Comparison of ENCODE assay signal across 8 mouse cellular contexts in genomic region chr7:127708207-127709078, GRCm38 (mm10). TPM values are rescaled to one million over a fixed set of nuclear protein-coding genes. Genes with fewer than 3 reads are reported as not detected.
DNase-seq lines count a peak whose midpoint lies in the region; ATAC-seq and TF ChIP-seq lines count a peak whose summit lies in the region.

Gene Bcl7c (minus strand): TSS chr7:127708933.

- TF ChIP-seq POLR2A in cerebellum, adult 2 months (IDR thresholded peaks at IDR 0.05; ENCODE audit: borderline replicate concordance, insufficient read depth, low read length) = peak; percentile 27; the same call in 1 of the 2 replicates
- TF ChIP-seq POLR2A in olfactory bulb, adult 2 months (IDR thresholded peaks at IDR 0.05; ENCODE audit: insufficient read depth, low read depth, low read length) = no peak; the same call in 1 of the 2 replicates
- TF ChIP-seq POLR2A in thymus, adult 2 months (IDR thresholded peaks at IDR 0.05; ENCODE audit: control insufficient read depth, extremely low read depth, insufficient read depth, low read length, poor library complexity) = no peak; the same call in 1 of the 2 replicates

- peak; percentile 97 for DNase-seq in MN1 (ENCODE audit: low spot score)
- DNase-seq in cerebellum, adult 2 months = peak; percentile 85 to 88
- peak; percentile 91 for DNase-seq in forebrain, postnatal 0 days
- DNase-seq in heart, postnatal 36 days = peak; percentile 88 to 91
- DNase-seq in layer of hippocampus, adult 8-10 months (ENCODE audit: low spot score in 2 of 2) = peak; percentile 83 to 84
- peak; percentile 83 for DNase-seq in thymus, adult 2 months

- peak within 1 kb of the TSS; percentile 68 for H3K4me2 ChIP-seq in forebrain, postnatal 0 days (ENCODE audit: low read depth)
- H3K4me2 ChIP-seq in lung, embryonic 15.5 days = peak within 1 kb of the TSS; percentile 86

- H3K9me3 ChIP-seq in forebrain, postnatal 0 days (ENCODE audit: low read length) = no peaks in the 10 kb centered on the region
- no peaks in the 10 kb centered on the region for H3K9me3 ChIP-seq in lung, embryonic 15.5 days

- H3K27me3 ChIP-seq in cerebellum, adult 2 months (ENCODE audit: control insufficient read depth, insufficient read depth, low read length) = no peaks in the 10 kb centered on the region
- no peaks in the 10 kb centered on the region for H3K27me3 ChIP-seq in forebrain, postnatal 0 days (ENCODE audit: insufficient read depth, low read length)
- H3K27me3 ChIP-seq in lung, embryonic 15.5 days = no peaks in the 10 kb centered on the region
- H3K27me3 ChIP-seq in thymus, adult 2 months (ENCODE audit: control insufficient read depth, insufficient read depth, low read length) = no peaks in the 10 kb centered on the region

- WGBS in cerebellum, adult 2 months = 1% methylated on average over 87 of the region's 90 CpGs
- WGBS in forebrain, postnatal 0 days = under 1% methylated on average over 60 of the region's 90 CpGs
- WGBS in lung, embryonic 15.5 days = under 1% methylated on average over 85 of the region's 90 CpGs
- WGBS in olfactory bulb, adult 2 months = under 1% methylated on average over 90 of the region's 90 CpGs
- WGBS in thymus, adult 2 months = under 1% methylated on average over 87 of the region's 90 CpGs

- peak within 1 kb of the TSS; percentile 66 for H3K27ac ChIP-seq in cerebellum, adult 2 months (ENCODE audit: insufficient read depth, low read length)
- peak within 1 kb of the TSS; percentile 90 for H3K27ac ChIP-seq in forebrain, postnatal 0 days (ENCODE audit: low read depth, low read length)
- H3K27ac ChIP-seq in lung, embryonic 15.5 days = peak within 1 kb of the TSS; percentile 99
- H3K27ac ChIP-seq in olfactory bulb, adult 2 months (ENCODE audit: insufficient read depth, low read depth, low read length) = peak within 1 kb of the TSS; percentile 71
- peak within 1 kb of the TSS; percentile 72 for H3K27ac ChIP-seq in thymus, adult 2 months (ENCODE audit: control insufficient read depth, insufficient read depth, low read length)

- peaks cover 36% of the 10 kb centered on the region for H3K4me1 ChIP-seq in cerebellum, adult 2 months (ENCODE audit: control insufficient read depth, insufficient read depth, low read length)
- H3K4me1 ChIP-seq in forebrain, postnatal 0 days (ENCODE audit: insufficient read depth) = 0 out of 2 replicates have a peak, but pooled peaks cover 12% of the 10 kb centered on the region
- H3K4me1 ChIP-seq in lung, embryonic 15.5 days = peaks cover 42% of the 10 kb centered on the region
- peaks cover 15% of the 10 kb centered on the region for H3K4me1 ChIP-seq in olfactory bulb, adult 2 months (ENCODE audit: control insufficient read depth, insufficient read depth, low read length)
- peaks cover 26% of the 10 kb centered on the region for H3K4me1 ChIP-seq in thymus, adult 2 months (replicated peaks; ENCODE audit: control insufficient read depth, insufficient read depth, low read length)

- peak; percentile 55 for TF ChIP-seq CTCF in cerebellum, adult 2 months (IDR thresholded peaks at IDR 0.05; ENCODE audit: borderline replicate concordance, insufficient read depth, low read depth, low read length)
- peak; percentile 72 for TF ChIP-seq CTCF in forebrain, postnatal 0 days (IDR thresholded peaks at IDR 0.05; ENCODE audit: low read depth)
- peak; percentile 59 for TF ChIP-seq CTCF in olfactory bulb, adult 2 months (IDR thresholded peaks at IDR 0.05; ENCODE audit: insufficient read depth, low read depth, low read length)
- TF ChIP-seq CTCF in thymus, adult 2 months (IDR thresholded peaks at IDR 0.05; ENCODE audit: borderline replicate concordance, control insufficient read depth, extremely low read depth, insufficient read depth, low read length, poor library complexity) = peak; percentile 75

- H3K36me3 ChIP-seq in forebrain, postnatal 0 days (ENCODE audit: insufficient read depth) = peaks cover 27% of the 10 kb centered on the region
- H3K36me3 ChIP-seq in lung, embryonic 15.5 days = peaks cover 27% of the 10 kb centered on the region
- no peaks in the 10 kb centered on the region for H3K36me3 ChIP-seq in thymus, adult 2 months (ENCODE audit: control insufficient read depth, insufficient read depth, low read length)

- H3K9ac ChIP-seq in forebrain, postnatal 0 days = peak within 1 kb of the TSS; percentile 92
- peak within 1 kb of the TSS; percentile 74 for H3K9ac ChIP-seq in lung, embryonic 15.5 days

- intact Hi-C loops in heart, postnatal 36 days (cut with DNase I) = loop anchor here (1.0 kb wide), 1 partner anchor 33 kb away; no protein-coding TSS in a partner anchor

- peak within 1 kb of the TSS; percentile 76 for H3K4me3 ChIP-seq in cerebellum, adult 2 months (replicated peaks; ENCODE audit: insufficient read depth, low read depth, low read length)
- peak within 1 kb of the TSS; percentile 85 for H3K4me3 ChIP-seq in forebrain, postnatal 0 days (ENCODE audit: low read depth, low read length)
- peak within 1 kb of the TSS; percentile 71 for H3K4me3 ChIP-seq in lung, embryonic 15.5 days
- H3K4me3 ChIP-seq in olfactory bulb, adult 2 months (ENCODE audit: insufficient read depth, low read depth, low read length) = peak within 1 kb of the TSS; percentile 98
- peak within 1 kb of the TSS; percentile 65 for H3K4me3 ChIP-seq in thymus, adult 2 months (ENCODE audit: control insufficient read depth, insufficient read depth, low read length)

- peak; percentile 88 for ATAC-seq in forebrain, postnatal 0 days
- ATAC-seq in lung, embryonic 15.5 days (ENCODE audit: borderline replicate concordance, extremely low read depth, low FRiP score, low TSS enrichment) = peak; percentile 86

RNA-seq across cellular contexts. Expression of gene Bcl7c, which starts in this region (rescaled TPM):
- 33.3 and 36.1 TPM in 2 replicates for polyA plus RNA-seq in cerebellum, adult 2 months (2012; rRNA removed)
- 93.1 and 102 TPM in 2 replicates for total RNA-seq in forebrain, postnatal 0 days (2014; rRNA removed)
- 43.9 and 47.5 TPM in 2 replicates for polyA plus RNA-seq in forebrain, postnatal 0 days (2015; fragmentation: Nextera tagmentation; extraction: Ambion mirVana)
- total RNA-seq in heart, postnatal 36 days (2021) = 10 to 100 TPM; 34.6 to 35.8 TPM
- 10 to 100 TPM; 26.5 to 38.4 (median 31.9) TPM for total RNA-seq in layer of hippocampus, adult 8-10 months (2022)
- 62.3 and 70.1 TPM in 2 replicates for polyA plus RNA-seq in lung, embryonic 15.5 days (2015; fragmentation: Nextera tagmentation; extraction: Ambion mirVana)
- polyA plus RNA-seq in olfactory bulb, adult 2 months (2012; ENCODE audit: insufficient read depth, insufficient read length, low replicate concordance, missing spikeins) = not detected in 2 replicates
- 61.2 and 76.1 TPM in 2 replicates for polyA plus RNA-seq in thymus, adult 2 months (2012; rRNA removed)

Comparison
In these comparisons a context has a peak if more than half of its experiments do, and no peak if none do; other contexts are left out.
1. Peak in every context shown above with its lines: DNase-seq, ATAC-seq, H3K4me3 ChIP-seq and H3K27ac ChIP-seq.
2. RNA of gene Bcl7c (polyA plus RNA-seq): 62.3 to 70.1 TPM in lung, embryonic 15.5 days, 61.2 to 76.1 TPM in thymus, adult 2 months, 43.9 to 47.5 TPM in forebrain, postnatal 0 days and 33.3 to 36.1 TPM in cerebellum, adult 2 months; not detected in olfactory bulb, adult 2 months; every median in the first group is over 10 times any median in the second.